Mouse (Mus musculus) liver, postnatal 0 days (tissue): ENCODE measurements around the gene Fam124b. TPM values are rescaled to one million over a fixed set of nuclear protein-coding genes. Genes with fewer than 3 reads are reported as not detected.

Source experiments
- ATAC-seq: fragments of 200-750 bp; cut with Nextera tagmentation; 2 replicates; pipeline ENCODE4 v1.8.0; 2017; ENCODE audit warnings: mild to moderate bottlenecking, moderate library complexity
- DNase-seq: peaks from one replicate; pipeline ENCODE4 v3.0.0-alpha.2; 2016
- H3K27ac ChIP-seq: fragments of 300-500 bp; sonication (generic); 2 replicates; pipeline ENCODE4 v1.5.1; 2014; ENCODE audit warnings: antibody characterized with exemption, moderate library complexity, mild to moderate bottlenecking, low read depth
- H3K27me3 ChIP-seq: fragments of 300-500 bp; sonication (generic); 2 replicates; pipeline ENCODE4 v1.6.1; 2014; ENCODE audit warnings: low read length, control low read depth, mixed read lengths; ENCODE audit not compliant: insufficient read depth
- H3K36me3 ChIP-seq: fragments of 300-500 bp; sonication (generic); replicated peaks from 2 replicates; pipeline ENCODE4 v1.6.1; 2014; ENCODE audit warnings: mild to moderate bottlenecking, control low read depth, low read length, moderate library complexity, mixed read lengths; ENCODE audit not compliant: insufficient read depth
- H3K4me1 ChIP-seq: fragments of 300-500 bp; sonication (generic); 2 replicates; pipeline ENCODE4 v1.6.1; 2014; ENCODE audit warnings: antibody characterized with exemption, mild to moderate bottlenecking, control low read depth; ENCODE audit not compliant: insufficient read depth
- H3K4me2 ChIP-seq: fragments of 300-500 bp; sonication (generic); 2 replicates; pipeline ENCODE4 v1.6.1; 2014; ENCODE audit warnings: low read depth, mild to moderate bottlenecking, low read length, moderate library complexity, mixed read lengths
- H3K4me3 ChIP-seq: fragments of 300-500 bp; sonication (generic); 2 replicates; pipeline ENCODE4 v1.5.1; 2014; ENCODE audit warnings: low read depth, low read length
- H3K9ac ChIP-seq: fragments of 300-500 bp; sonication (generic); replicated peaks from 2 replicates; pipeline ENCODE4 v1.6.1; 2014; ENCODE audit warnings: mild to moderate bottlenecking, moderate library complexity
- H3K9me3 ChIP-seq: fragments of 300-500 bp; sonication (generic); 2 replicates; pipeline ENCODE4 v1.6.1; 2016; ENCODE audit warnings: mild to moderate bottlenecking, control low read depth, low read length, mixed read lengths
- CTCF ChIP-seq: sonication (generic); IDR thresholded peaks from 2 replicates; pipeline ENCODE4 v1.5.1; 2016; ENCODE audit warnings: antibody characterized with exemption, low read depth
- EP300 ChIP-seq: IDR thresholded peaks from 2 replicates; pipeline ENCODE4 v1.6.1; 2016; ENCODE audit warnings: antibody characterized with exemption, low read depth, mild to moderate bottlenecking
- WGBS: fragments of 180-500 bp; shearing (Covaris S2); extraction: QIAGEN DNeasy Blood & Tissue Kit; methylation state at CpG from one replicate; pipeline ENCODE4 v1.1.7; 2014; ENCODE audit not compliant: insufficient replicate concordance; 5-methylcytosine and 5-hydroxymethylcytosine counted together
- polyA plus RNA-seq: library from polyadenylated mRNA; unstranded; fragments of >200 nt; fragmentation: Nextera tagmentation; extraction: Ambion mirVana; gene quantifications from 2 replicates; pipeline ENCODE4 v1.2.1, GENCODE M21; 2015

The Fam124b gene
- polyA plus RNA-seq: not detected in 2 replicates

- no peak for TF ChIP-seq EP300
- TF ChIP-seq CTCF: no peak
- H3K36me3 ChIP-seq: no peaks in the 10 kb centered on the region
- no peaks in the 10 kb centered on the region for H3K27me3 ChIP-seq
- ATAC-seq: 0 out of 2 replicates have a peak, but pooled peaks have one; percentile 19
- no peak within 1 kb of the TSS for H3K4me2 ChIP-seq
- no peak within 1 kb of the TSS for H3K4me3 ChIP-seq
- no peaks in the 10 kb centered on the region for H3K9me3 ChIP-seq
- no peaks in the 10 kb centered on the region for H3K4me1 ChIP-seq
- no peak within 1 kb of the TSS for H3K27ac ChIP-seq
- WGBS: 53% methylated on average over 6 of the region's 6 CpGs
- no peak within 1 kb of the TSS for H3K9ac ChIP-seq
- DNase-seq: no peak
Measured at GRCm38 (mm10) chr1:80218268-80218667, at the start of gene Fam124b. Gene Fam124b (minus strand): TSS chr1:80218473.

DNA sequence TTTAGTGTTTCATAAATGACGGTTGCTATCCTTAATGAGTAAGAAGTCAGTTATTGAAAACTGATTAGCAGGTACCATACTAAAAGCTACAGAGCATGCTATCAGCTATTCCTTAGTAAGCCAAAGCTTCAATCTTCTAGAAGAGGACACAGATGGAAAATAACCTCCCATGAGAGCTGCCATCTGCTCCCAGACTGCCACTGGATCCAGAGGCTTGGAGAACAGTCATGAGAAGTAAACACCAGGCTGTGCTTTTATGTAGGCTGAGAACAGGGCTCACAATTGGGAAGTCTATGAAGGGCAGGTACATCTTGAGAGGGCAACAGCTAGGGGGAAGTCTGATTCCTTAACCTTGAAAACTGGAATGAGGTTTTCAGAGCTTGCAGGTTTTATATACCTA lies 42.2 kb upstream of the Fam124b start:
- H3K36me3 ChIP-seq: peaks cover 3% of the 10 kb centered on the region
- no peaks in the 10 kb centered on the region for H3K9me3 ChIP-seq
- no peak overlapping the region for H3K4me2 ChIP-seq
- H3K27ac ChIP-seq: no peak overlapping the region
- TF ChIP-seq EP300 (no peak), CTCF (no peak)
- ATAC-seq (no peak), DNase-seq (no peak)
- no peaks in the 10 kb centered on the region for H3K27me3 ChIP-seq
- WGBS: 76% methylated on average over 1 of the region's 1 CpGs
- no peak overlapping the region for H3K9ac ChIP-seq
- H3K4me3 ChIP-seq: no peak overlapping the region
- no peaks in the 10 kb centered on the region for H3K4me1 ChIP-seq

- Histone ChIP-seq H3K9ac (no peak overlapping the region), H3K4me1 (no peaks in the 10 kb centered on the region), H3K36me3 (no peaks in the 10 kb centered on the region), H3K4me2 (no peak overlapping the region), H3K4me3 (no peak overlapping the region), H3K27me3 (no peaks in the 10 kb centered on the region), H3K27ac (no peak overlapping the region), H3K9me3 (no peaks in the 10 kb centered on the region)
- no peak for DNase-seq
- 78% methylated on average over 4 of the region's 4 CpGs for WGBS
- peak; percentile 10; the same call in 1 of the 2 replicates for ATAC-seq
- TF ChIP-seq CTCF: no peak
- TF ChIP-seq EP300: no peak
Measured at GRCm38 (mm10) chr1:80258632-80259031, 40.4 kb upstream of the Fam124b start.

- no peak for DNase-seq
- Histone ChIP-seq H3K9me3 (no peaks in the 10 kb centered on the region), H3K4me1 (no peaks in the 10 kb centered on the region), H3K27ac (no peak overlapping the region), H3K9ac (no peak overlapping the region), H3K4me3 (no peak overlapping the region), H3K4me2 (no peak overlapping the region), H3K27me3 (no peaks in the 10 kb centered on the region), H3K36me3 (no peaks in the 10 kb centered on the region)
- no peak for TF ChIP-seq EP300
- TF ChIP-seq CTCF: no peak
- ATAC-seq: no peak
Measured at GRCm38 (mm10) chr1:80253309-80253708, 35.0 kb upstream of the Fam124b start.

- no peaks in the 10 kb centered on the region; the same call in 1 of the 2 replicates for H3K4me1 ChIP-seq
- no peak overlapping the region for H3K27ac ChIP-seq
- no peak overlapping the region for H3K4me2 ChIP-seq
- TF ChIP-seq CTCF: no peak
- no peak overlapping the region for H3K4me3 ChIP-seq
- ATAC-seq (no peak), DNase-seq (no peak)
- no peak overlapping the region for H3K9ac ChIP-seq
- 75% methylated on average over 5 of the region's 5 CpGs for WGBS
- H3K9me3 ChIP-seq: no peaks in the 10 kb centered on the region
- no peaks in the 10 kb centered on the region for H3K36me3 ChIP-seq
- H3K27me3 ChIP-seq: no peaks in the 10 kb centered on the region
Measured at GRCm38 (mm10) chr1:80250247-80250646, 32.0 kb upstream of the Fam124b start.

- H3K27me3 ChIP-seq: no peaks in the 10 kb centered on the region
- no peak for ATAC-seq
- H3K9me3 ChIP-seq: no peaks in the 10 kb centered on the region
- no peak for DNase-seq
- TF ChIP-seq EP300 (no peak), CTCF (no peak)
- no peak overlapping the region for H3K4me3 ChIP-seq
- no peaks in the 10 kb centered on the region; the same call in 1 of the 2 replicates for H3K4me1 ChIP-seq
- no peak overlapping the region for H3K27ac ChIP-seq
- H3K9ac ChIP-seq: no peak overlapping the region
- no peak overlapping the region for H3K4me2 ChIP-seq
- no peaks in the 10 kb centered on the region for H3K36me3 ChIP-seq
Measured at GRCm38 (mm10) chr1:80247131-80247530, 28.9 kb upstream of the Fam124b start.

DNA sequence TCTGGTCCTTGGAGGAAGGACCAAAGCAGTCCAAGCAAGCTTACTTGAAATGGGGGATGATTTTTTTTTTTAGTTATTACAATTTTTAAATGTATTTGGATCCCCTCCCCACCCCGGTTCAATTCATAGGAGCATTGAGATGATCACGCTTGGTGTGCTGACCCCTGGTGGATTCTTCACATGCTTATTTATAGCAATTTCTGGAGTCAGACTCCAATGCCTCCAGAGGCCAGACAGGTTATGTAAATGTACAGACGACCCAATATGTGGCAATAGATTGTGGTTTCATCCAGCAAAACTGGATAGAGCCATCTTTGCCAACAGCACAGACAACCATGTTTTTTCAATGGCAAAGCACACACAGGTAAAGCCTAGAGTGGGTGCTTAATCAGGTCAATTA lies 25.9 kb upstream of the Fam124b start:
- TF ChIP-seq EP300 (no peak), CTCF (peak; percentile 35)
- no peak for DNase-seq
- ATAC-seq: peak; percentile 87
- no peaks in the 10 kb centered on the region for H3K27me3 ChIP-seq
- 37% methylated on average over 3 of the region's 3 CpGs for WGBS
- H3K9me3 ChIP-seq: no peaks in the 10 kb centered on the region
- no peak overlapping the region for H3K9ac ChIP-seq
- no peak overlapping the region for H3K4me3 ChIP-seq
- H3K36me3 ChIP-seq: no peaks in the 10 kb centered on the region
- H3K4me1 ChIP-seq: no peaks in the 10 kb centered on the region; the same call in 1 of the 2 replicates
- H3K27ac ChIP-seq: 0 out of 2 replicates have a peak overlapping the region, but pooled peaks have one; percentile 7
- no peak overlapping the region for H3K4me2 ChIP-seq
